Mouse (Mus musculus) kidney, adult 8-10 months (tissue): Measurements from ENCODE around the gene Hpcal1.

Experiments
- DNase-seq, 2 experiments: peaks; one replicate each; pipeline ENCODE4 v3.0.0; 2022

Hpcal1 gene

GRCm38 (mm10) chr12:17715720-17716478, 25.2 kb downstream of the Hpcal1 start:
- peak in 1 of 2 experiments; percentile 23 for DNase-seq

GRCm38 (mm10) chr12:17717257-17717656, 26.6 kb downstream of the Hpcal1 start:
- DNase-seq: no peak

- DNase-seq: peak in 1 of 2 experiments; percentile 53
Observed at GRCm38 (mm10) chr12:17718146-17718545, 27.5 kb downstream of the Hpcal1 start.

GRCm38 (mm10) chr12:17721058-17721457, 30.4 kb downstream of the Hpcal1 start:
- DNase-seq: no peak

GRCm38 (mm10) chr12:17722452-17723181, 32.0 kb downstream of the Hpcal1 start:
- DNase-seq: no peak

GRCm38 (mm10) chr12:17723182-17723570, 32.5 kb downstream of the Hpcal1 start:
- no peak for DNase-seq

- DNase-seq: no peak
Observed at GRCm38 (mm10) chr12:17723999-17724398, 33.3 kb downstream of the Hpcal1 start.

- no peak for DNase-seq
Observed at GRCm38 (mm10) chr12:17724412-17725090, 33.9 kb downstream of the Hpcal1 start.

- DNase-seq: no peak
Observed at GRCm38 (mm10) chr12:17725592-17725991, 34.9 kb downstream of the Hpcal1 start.

GRCm38 (mm10) chr12:17726576-17727320, 36.1 kb downstream of the Hpcal1 start:
- no peak for DNase-seq

- DNase-seq: peak in 1 of 2 experiments; percentile 59
Observed at GRCm38 (mm10) chr12:17727676-17728339, 37.2 kb downstream of the Hpcal1 start.

- peak; percentile 65 to 73 for DNase-seq
Observed at GRCm38 (mm10) chr12:17729211-17729900, 38.7 kb downstream of the Hpcal1 start.

- DNase-seq: peak in 1 of 2 experiments; percentile 54
Observed at GRCm38 (mm10) chr12:17732006-17732405, 41.4 kb downstream of the Hpcal1 start.

- peak in 1 of 2 experiments; percentile 47 for DNase-seq
Observed at GRCm38 (mm10) chr12:17732546-17732945, 41.9 kb downstream of the Hpcal1 start.

- no peak for DNase-seq
Observed at GRCm38 (mm10) chr12:17733114-17733904, 42.7 kb downstream of the Hpcal1 start.

- DNase-seq: no peak
Observed at GRCm38 (mm10) chr12:17736396-17736795, 45.7 kb downstream of the Hpcal1 start.

GRCm38 (mm10) chr12:17736859-17737577, 46.4 kb downstream of the Hpcal1 start:
- no peak for DNase-seq

GRCm38 (mm10) chr12:17737808-17738207, 47.2 kb downstream of the Hpcal1 start:
- DNase-seq: no peak

- DNase-seq: no peak
Observed at GRCm38 (mm10) chr12:17738473-17738872, 47.8 kb downstream of the Hpcal1 start.

GRCm38 (mm10) chr12:17740226-17740625, 49.6 kb downstream of the Hpcal1 start:
- no peak for DNase-seq
